Mouse (Mus musculus) layer of hippocampus, adult 11-12 months (tissue): Measurements from ENCODE around the gene Myl6b.

ENCODE experiments used
- DNase-seq: peaks from one replicate; pipeline ENCODE4 v3.0.0; 2022; ENCODE audit warnings: low spot score

Gene Myl6b

GRCm38 (mm10) chr10:128451014-128451413 lies 47.5 kb downstream of the Myl6b start:
- no peak for DNase-seq

GRCm38 (mm10) chr10:128445407-128445806 lies 53.1 kb downstream of the Myl6b start:
- DNase-seq: no peak

- DNase-seq: no peak
Observed at GRCm38 (mm10) chr10:128444354-128444753, 54.1 kb downstream of the Myl6b start.
